Mouse (Mus musculus) megakaryocyte, embryonic 14.5 days (primary cell): Measurements from ENCODE around the gene Txnrd2.

ENCODE experiments used
- FLI1 ChIP-seq: IDR thresholded peaks from 2 replicates; pipeline ENCODE4 v1.6.1; 2012; ENCODE audit warnings: low read length, inconsistent platforms, mixed read lengths
- GATA1 ChIP-seq: IDR thresholded peaks from 3 replicates; pipeline ENCODE4 v1.6.1; 2012; ENCODE audit warnings: mixed read lengths, low read length, inconsistent platforms, borderline replicate concordance

GRCm38 (mm10) chr16:18430641-18431212 is 4.5 kb downstream of the Txnrd2 start:
- TF ChIP-seq GATA1 (no peak), FLI1 (no peak)
